Mouse (Mus musculus) liver, embryonic 16.5 days (tissue): ENCODE measurements around the gene Ncam2. TPM values are rescaled to one million over a fixed set of nuclear protein-coding genes. Genes with fewer than 3 reads are reported as not detected.
"Not testable (repeated sequence)": the region's sequence is repeated elsewhere in the genome, so short reads cannot be mapped to it uniquely, and the experiment has no call there.

Experiments
- ATAC-seq: fragments of 200-750 bp; cut with Nextera tagmentation; 2 replicates; pipeline ENCODE4 v1.8.0; 2017; ENCODE audit warnings: low read depth, mild to moderate bottlenecking, moderate number of reproducible peaks, moderate library complexity
- H3K27ac ChIP-seq: fragments of 300-500 bp; sonication (generic); 2 replicates; pipeline ENCODE4 v1.5.1; 2014; ENCODE audit warnings: mild to moderate bottlenecking, low read length
- H3K27me3 ChIP-seq: fragments of 300-500 bp; sonication (generic); 2 replicates; pipeline ENCODE4 v1.6.1; 2014; ENCODE audit warnings: low read depth, low read length, mixed read lengths; ENCODE audit not compliant: control insufficient read depth, insufficient read depth
- H3K36me3 ChIP-seq: fragments of 300-500 bp; sonication (generic); 2 replicates; pipeline ENCODE4 v1.6.1; 2014; ENCODE audit warnings: mild to moderate bottlenecking; ENCODE audit not compliant: control insufficient read depth, insufficient read depth
- H3K4me1 ChIP-seq: fragments of 300-500 bp; sonication (generic); 2 replicates; pipeline ENCODE4 v1.6.1; 2014; ENCODE audit warnings: low read depth, low read length, mixed read lengths; ENCODE audit not compliant: control insufficient read depth
- H3K4me2 ChIP-seq: fragments of 300-500 bp; sonication (generic); 2 replicates; pipeline ENCODE4 v1.6.1; 2014; ENCODE audit warnings: low read depth, low read length, mixed read lengths
- H3K4me3 ChIP-seq: fragments of 300-500 bp; sonication (generic); 2 replicates; pipeline ENCODE4 v1.5.1; 2014; ENCODE audit warnings: low read depth, mild to moderate bottlenecking, low read length
- H3K9ac ChIP-seq: fragments of 300-500 bp; sonication (generic); 2 replicates; pipeline ENCODE4 v1.6.1; 2014; ENCODE audit warnings: low read depth, low read length
- H3K9me3 ChIP-seq: fragments of 300-500 bp; sonication (generic); replicated peaks from 2 replicates; pipeline ENCODE4 v1.6.1; 2016; ENCODE audit warnings: low read length; ENCODE audit not compliant: control insufficient read depth
- WGBS: fragments of 180-500 bp; shearing (Covaris S2); extraction: QIAGEN DNeasy Blood & Tissue Kit; methylation state at CpG from one replicate; pipeline ENCODE4 v1.1.7; 2014; ENCODE audit not compliant: insufficient replicate concordance; 5-methylcytosine and 5-hydroxymethylcytosine counted together
- polyA plus RNA-seq: library from polyadenylated mRNA; unstranded; fragments of >200 nt; fragmentation: Nextera tagmentation; extraction: Ambion mirVana; gene quantifications from 2 replicates; pipeline ENCODE4 v1.2.1, GENCODE M21; 2015

Ncam2 gene
- polyA plus RNA-seq, 1 experiment from 2014 or later: not detected

GRCm38 (mm10) chr16:81462731-81463130 is 262.2 kb downstream of the Ncam2 start:
- H3K4me1 ChIP-seq: not testable (repeated sequence)

GRCm38 (mm10) chr16:81472925-81473324 is 272.4 kb downstream of the Ncam2 start:
- 31% methylated on average over 1 of the region's 1 CpGs for WGBS

More at GRCm38 (mm10) chr16:81462731-81463130, 262.2 kb downstream of the Ncam2 start:
- WGBS: 68% methylated on average over 2 of the region's 2 CpGs
- not testable (repeated sequence) for H3K9ac ChIP-seq, H3K27me3 ChIP-seq, H3K9me3 ChIP-seq, H3K4me3 ChIP-seq, H3K4me2 ChIP-seq, H3K36me3 ChIP-seq, H3K27ac ChIP-seq, ATAC-seq

GRCm38 (mm10) chr16:81481058-81481457 is 280.6 kb downstream of the Ncam2 start:
- Histone ChIP-seq H3K27me3 (no peaks in the 10 kb centered on the region), H3K36me3 (no peaks in the 10 kb centered on the region), H3K9ac (no peak overlapping the region), H3K4me3 (no peak overlapping the region), H3K4me1 (no peaks in the 10 kb centered on the region), H3K9me3 (no peaks in the 10 kb centered on the region), H3K27ac (no peak overlapping the region), H3K4me2 (no peak overlapping the region)
- no peak for ATAC-seq

More at GRCm38 (mm10) chr16:81472925-81473324, 272.4 kb downstream of the Ncam2 start:
- Histone ChIP-seq H3K9me3 (no peaks in the 10 kb centered on the region), H3K4me1 (no peaks in the 10 kb centered on the region), H3K36me3 (no peaks in the 10 kb centered on the region), H3K4me3 (no peak overlapping the region), H3K27ac (no peak overlapping the region), H3K27me3 (no peaks in the 10 kb centered on the region), H3K9ac (no peak overlapping the region), H3K4me2 (no peak overlapping the region)
- ATAC-seq: no peak

- Histone ChIP-seq H3K27ac (no peak overlapping the region), H3K4me2 (no peak overlapping the region), H3K36me3 (no peaks in the 10 kb centered on the region), H3K9ac (no peak overlapping the region), H3K9me3 (no peaks in the 10 kb centered on the region), H3K4me1 (no peaks in the 10 kb centered on the region), H3K4me3 (no peak overlapping the region), H3K27me3 (no peaks in the 10 kb centered on the region)
- ATAC-seq: no peak
- 64% methylated on average over 2 of the region's 2 CpGs for WGBS
These were observed 295.6 kb downstream of the Ncam2 start for GRCm38 (mm10) chr16:81496111-81496510.

GRCm38 (mm10) chr16:81502578-81502977 is 302.1 kb downstream of the Ncam2 start:
- Histone ChIP-seq H3K4me3 (no peak overlapping the region), H3K4me1 (no peaks in the 10 kb centered on the region), H3K9me3 (no peaks in the 10 kb centered on the region), H3K27ac (no peak overlapping the region), H3K4me2 (no peak overlapping the region), H3K27me3 (no peaks in the 10 kb centered on the region), H3K36me3 (no peaks in the 10 kb centered on the region), H3K9ac (no peak overlapping the region)
- no peak for ATAC-seq
- 56% methylated on average over 2 of the region's 2 CpGs for whole genome bisulfite sequencing

GRCm38 (mm10) chr16:81536230-81536629 is 335.7 kb downstream of the Ncam2 start:
- no peak for ATAC-seq
- H3K9me3 ChIP-seq: no peaks in the 10 kb centered on the region
- no peak overlapping the region for H3K9ac ChIP-seq
- 60% methylated on average over 3 of the region's 3 CpGs for WGBS
- no peaks in the 10 kb centered on the region for H3K4me1 ChIP-seq
- no peaks in the 10 kb centered on the region for H3K36me3 ChIP-seq
- no peak overlapping the region for H3K4me3 ChIP-seq
- no peak overlapping the region for H3K27ac ChIP-seq
- H3K27me3 ChIP-seq: no peaks in the 10 kb centered on the region
- no peak overlapping the region for H3K4me2 ChIP-seq

- Histone ChIP-seq H3K27me3 (no peaks in the 10 kb centered on the region), H3K4me2 (no peak overlapping the region), H3K4me1 (no peaks in the 10 kb centered on the region), H3K9me3 (no peaks in the 10 kb centered on the region), H3K36me3 (no peaks in the 10 kb centered on the region), H3K9ac (no peak overlapping the region), H3K27ac (no peak overlapping the region), H3K4me3 (no peak overlapping the region)
- ATAC-seq: no peak
- 58% methylated on average over 4 of the region's 4 CpGs for WGBS
These were observed 387.1 kb downstream of the Ncam2 start for GRCm38 (mm10) chr16:81587565-81588107.

GRCm38 (mm10) chr16:81623276-81623675 is 422.8 kb downstream of the Ncam2 start:
- no peaks in the 10 kb centered on the region for H3K4me1 ChIP-seq
- H3K4me2 ChIP-seq: no peak overlapping the region
- H3K9ac ChIP-seq: no peak overlapping the region
- H3K27me3 ChIP-seq: no peaks in the 10 kb centered on the region
- H3K36me3 ChIP-seq: no peaks in the 10 kb centered on the region
- no peaks in the 10 kb centered on the region for H3K9me3 ChIP-seq
- H3K27ac ChIP-seq: no peak overlapping the region
- 30% methylated on average over 6 of the region's 6 CpGs for WGBS
- no peak overlapping the region for H3K4me3 ChIP-seq
- no peak for ATAC-seq

- Histone ChIP-seq H3K4me2 (no peak overlapping the region), H3K36me3 (no peaks in the 10 kb centered on the region), H3K4me1 (no peaks in the 10 kb centered on the region), H3K4me3 (no peak overlapping the region), H3K9me3 (no peaks in the 10 kb centered on the region), H3K27me3 (no peaks in the 10 kb centered on the region), H3K9ac (no peak overlapping the region), H3K27ac (no peak overlapping the region)
- 47% methylated on average over 4 of the region's 4 CpGs for WGBS
- no peak for ATAC-seq
These were observed 423.3 kb downstream of the Ncam2 start for GRCm38 (mm10) chr16:81623776-81624175.
